Mouse (Mus musculus) intestine, postnatal 0 days (tissue): ENCODE measurements around the gene Fahd2a. TPM values are rescaled to one million over a fixed set of nuclear protein-coding genes. Genes with fewer than 3 reads are reported as not detected.

Source experiments
- ATAC-seq: fragments of 200-750 bp; cut with Nextera tagmentation; 2 replicates; pipeline ENCODE4 v1.8.0; 2017; ENCODE audit warnings: mild to moderate bottlenecking, moderate TSS enrichment, moderate library complexity
- H3K27ac ChIP-seq: fragments of 300-500 bp; sonication (generic); 2 replicates; pipeline ENCODE4 v1.5.1; 2014; ENCODE audit warnings: mild to moderate bottlenecking, low read depth, low read length, moderate library complexity
- H3K27me3 ChIP-seq: fragments of 300-500 bp; sonication (generic); replicated peaks from 2 replicates; pipeline ENCODE4 v1.6.1; 2014; ENCODE audit warnings: low read length, mixed read lengths; ENCODE audit not compliant: control insufficient read depth, insufficient read depth
- H3K36me3 ChIP-seq: fragments of 300-500 bp; sonication (generic); 2 replicates; pipeline ENCODE4 v1.6.1; 2014; ENCODE audit warnings: mild to moderate bottlenecking, moderate library complexity; ENCODE audit not compliant: control insufficient read depth, insufficient read depth
- H3K4me1 ChIP-seq: fragments of 300-500 bp; sonication (generic); replicated peaks from 2 replicates; pipeline ENCODE4 v1.6.1; 2014; ENCODE audit warnings: antibody characterized with exemption, low read length, mixed read lengths; ENCODE audit not compliant: control insufficient read depth, insufficient read depth
- H3K4me2 ChIP-seq: fragments of 300-500 bp; sonication (generic); replicated peaks from 2 replicates; pipeline ENCODE4 v1.6.1; 2014; ENCODE audit warnings: low read depth, mild to moderate bottlenecking, moderate library complexity
- H3K4me3 ChIP-seq: fragments of 300-500 bp; sonication (generic); 2 replicates; pipeline ENCODE4 v1.5.1; 2014; ENCODE audit warnings: low read depth, low read length
- H3K9ac ChIP-seq: fragments of 300-500 bp; sonication (generic); 2 replicates; pipeline ENCODE4 v1.6.1; 2014; ENCODE audit warnings: mild to moderate bottlenecking, low read depth, low read length
- H3K9me3 ChIP-seq: fragments of 300-500 bp; sonication (generic); 2 replicates; pipeline ENCODE4 v1.6.1; 2016; ENCODE audit warnings: mixed run types; ENCODE audit not compliant: control insufficient read depth
- CTCF ChIP-seq: sonication (generic); IDR thresholded peaks from 2 replicates; pipeline ENCODE4 v1.5.1; 2016; ENCODE audit warnings: low read depth, mild to moderate bottlenecking, control low read depth, antibody characterized with exemption, moderate library complexity
- WGBS: fragments of 180-500 bp; shearing (Covaris S2); extraction: QIAGEN DNeasy Blood & Tissue Kit; methylation state at CpG from one replicate; pipeline ENCODE4 v1.1.7; 2014; 5-methylcytosine and 5-hydroxymethylcytosine counted together
- polyA plus RNA-seq: library from polyadenylated mRNA; unstranded; fragments of >200 nt; fragmentation: Nextera tagmentation; extraction: Ambion mirVana; gene quantifications from 2 replicates; pipeline ENCODE4 v1.2.1, GENCODE M21; 2015

Fahd2a gene
- polyA plus RNA-seq, 1 experiment from 2014 or later = 23.5 TPM

DNA sequence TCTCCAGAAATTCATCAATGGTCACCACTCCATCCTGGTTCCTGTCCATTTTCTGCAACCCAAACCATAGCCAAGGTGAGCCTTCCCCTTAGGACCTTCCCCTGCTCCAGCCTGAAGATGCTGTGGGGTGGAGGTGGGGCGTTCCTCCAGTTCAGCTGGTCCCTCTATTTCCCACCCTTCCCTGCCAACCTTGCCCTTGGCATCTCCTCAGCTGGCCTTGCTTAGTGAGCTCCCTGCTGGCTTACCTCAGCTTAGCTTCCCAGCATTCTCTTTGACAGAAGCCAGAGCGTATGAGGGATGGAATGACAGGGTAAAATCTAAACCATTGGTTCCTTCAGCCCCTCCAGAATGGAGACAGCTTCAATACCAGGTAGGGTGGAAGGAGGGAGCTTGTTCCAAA, 15.0 kb upstream of the Fahd2a start:
- H3K27ac ChIP-seq = no peak overlapping the region
- WGBS = 84% methylated on average over 2 of the region's 2 CpGs
- H3K4me3 ChIP-seq = no peak overlapping the region
- H3K4me2 ChIP-seq = no peak overlapping the region
- no peaks in the 10 kb centered on the region for H3K9me3 ChIP-seq
- no peaks in the 10 kb centered on the region for H3K27me3 ChIP-seq
- no peaks in the 10 kb centered on the region for H3K36me3 ChIP-seq
- ATAC-seq = no peak
- H3K4me1 ChIP-seq = no peaks in the 10 kb centered on the region
- no peak overlapping the region for H3K9ac ChIP-seq
- no peak for TF ChIP-seq CTCF

DNA sequence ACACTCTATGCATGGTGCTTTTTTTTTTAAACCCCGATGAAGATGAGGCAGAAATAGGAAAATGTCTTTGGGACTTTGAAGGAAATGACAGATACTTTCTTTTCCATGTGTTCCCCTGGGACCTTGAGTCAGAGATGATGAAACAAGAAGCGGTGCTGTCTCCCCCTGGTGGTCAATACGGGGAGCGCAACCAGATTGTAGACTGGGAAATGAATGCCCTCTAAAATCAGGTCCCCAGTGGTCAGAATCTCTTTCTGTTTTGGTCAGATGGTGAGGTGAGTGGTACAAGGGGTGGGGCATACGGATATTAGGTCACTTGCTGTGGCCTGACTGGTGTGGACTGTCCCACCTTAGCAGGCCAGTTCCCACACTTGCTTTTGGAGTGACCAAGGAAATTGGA, 9.4 kb upstream of the Fahd2a start:
- H3K9ac ChIP-seq = no peak overlapping the region
- no peaks in the 10 kb centered on the region for H3K4me1 ChIP-seq
- WGBS = 2% methylated on average over 5 of the region's 5 CpGs
- H3K9me3 ChIP-seq = no peaks in the 10 kb centered on the region
- ATAC-seq = no peak
- H3K4me3 ChIP-seq = no peak overlapping the region
- H3K36me3 ChIP-seq = no peaks in the 10 kb centered on the region
- peaks cover 6% of the 10 kb centered on the region for H3K27me3 ChIP-seq
- TF ChIP-seq CTCF = peak; percentile 93
- no peak overlapping the region for H3K27ac ChIP-seq
- no peak overlapping the region for H3K4me2 ChIP-seq

DNA sequence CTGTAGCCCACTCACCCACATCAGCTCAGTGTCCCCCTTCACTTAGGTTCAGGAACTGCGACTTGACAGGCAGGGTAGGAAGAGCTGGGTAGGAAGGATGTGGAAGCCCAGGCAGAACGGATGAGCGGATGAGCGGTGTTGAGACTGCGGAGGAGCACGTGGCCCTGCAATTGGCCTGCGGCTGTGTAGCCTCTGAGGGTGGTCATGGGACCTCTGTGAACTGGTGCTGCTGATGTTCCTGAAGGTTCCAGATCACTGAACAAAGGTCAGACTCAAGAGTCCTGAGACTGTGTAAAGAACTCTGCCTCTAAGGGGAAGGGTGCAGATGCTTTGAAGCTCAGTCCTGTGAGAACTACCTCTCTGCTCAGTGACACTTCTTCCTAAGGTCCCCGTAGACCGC, 8.8 kb upstream of the Fahd2a start:
- Histone ChIP-seq H3K4me2 (no peak overlapping the region), H3K4me3 (no peak overlapping the region), H3K27ac (no peak overlapping the region), H3K4me1 (no peaks in the 10 kb centered on the region), H3K9me3 (no peaks in the 10 kb centered on the region), H3K36me3 (no peaks in the 10 kb centered on the region), H3K27me3 (peaks cover 6% of the 10 kb centered on the region), H3K9ac (no peak overlapping the region)
- TF ChIP-seq CTCF = no peak
- no peak for ATAC-seq
- WGBS = 80% methylated on average over 9 of the region's 9 CpGs

DNA sequence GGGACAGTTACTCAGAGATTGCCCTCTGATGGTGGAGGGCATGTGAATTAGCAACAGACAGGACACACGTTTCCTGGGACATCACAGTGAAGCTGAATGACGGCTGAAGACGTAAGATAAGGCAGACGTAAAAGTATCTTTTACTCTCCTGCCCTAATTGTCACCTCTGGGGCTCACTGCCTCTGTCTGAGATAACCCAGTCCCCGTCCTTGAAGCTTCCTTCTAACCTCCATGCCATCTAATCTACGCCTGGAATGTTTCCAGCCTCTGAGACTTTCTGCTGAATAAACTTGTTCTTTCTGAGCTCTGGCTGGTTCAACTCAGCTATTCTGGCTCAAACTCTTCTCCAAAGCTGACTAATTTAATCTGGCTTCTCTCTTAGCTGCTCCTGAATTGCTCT, 7.4 kb upstream of the Fahd2a start:
- peaks cover 6% of the 10 kb centered on the region for H3K27me3 ChIP-seq
- WGBS = 11% methylated on average over 6 of the region's 6 CpGs
- no peak overlapping the region for H3K27ac ChIP-seq
- ATAC-seq = no peak
- no peak overlapping the region for H3K4me2 ChIP-seq
- H3K4me1 ChIP-seq = no peaks in the 10 kb centered on the region
- no peak overlapping the region for H3K9ac ChIP-seq
- H3K4me3 ChIP-seq = no peak overlapping the region
- H3K9me3 ChIP-seq = no peaks in the 10 kb centered on the region
- no peak for TF ChIP-seq CTCF
- H3K36me3 ChIP-seq = no peaks in the 10 kb centered on the region

DNA sequence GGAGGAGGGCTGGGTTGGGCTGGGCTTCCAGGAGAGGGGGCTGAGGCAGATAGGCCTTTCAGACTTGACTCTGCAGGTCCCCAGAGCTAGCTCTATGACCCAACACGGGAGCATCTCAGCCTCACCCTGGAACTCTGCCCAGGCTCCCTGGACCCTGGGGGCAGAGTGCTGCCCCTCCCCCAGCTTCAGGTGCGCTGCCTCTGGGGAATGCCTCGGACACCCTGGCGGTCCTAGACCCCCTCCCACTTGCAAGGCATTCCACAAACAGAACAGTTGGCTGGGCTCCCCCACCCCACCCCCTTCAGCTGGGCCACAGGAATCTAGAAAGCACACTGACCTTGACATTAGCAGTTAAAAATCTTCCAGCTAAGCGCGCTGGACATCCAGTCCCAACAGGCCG, 5.3 kb upstream of the Fahd2a start:
- no peaks in the 10 kb centered on the region for H3K9me3 ChIP-seq
- no peak overlapping the region for H3K9ac ChIP-seq
- TF ChIP-seq CTCF = no peak
- H3K27me3 ChIP-seq = peaks cover 6% of the 10 kb centered on the region
- no peak overlapping the region for H3K4me2 ChIP-seq
- no peaks in the 10 kb centered on the region for H3K36me3 ChIP-seq
- H3K4me3 ChIP-seq = no peak overlapping the region
- 0 out of 2 replicates have a peak, but pooled peaks cover 3% of the 10 kb centered on the region for H3K4me1 ChIP-seq
- no peak for ATAC-seq
- no peak overlapping the region for H3K27ac ChIP-seq
- 35% methylated on average over 7 of the region's 7 CpGs for WGBS

DNA sequence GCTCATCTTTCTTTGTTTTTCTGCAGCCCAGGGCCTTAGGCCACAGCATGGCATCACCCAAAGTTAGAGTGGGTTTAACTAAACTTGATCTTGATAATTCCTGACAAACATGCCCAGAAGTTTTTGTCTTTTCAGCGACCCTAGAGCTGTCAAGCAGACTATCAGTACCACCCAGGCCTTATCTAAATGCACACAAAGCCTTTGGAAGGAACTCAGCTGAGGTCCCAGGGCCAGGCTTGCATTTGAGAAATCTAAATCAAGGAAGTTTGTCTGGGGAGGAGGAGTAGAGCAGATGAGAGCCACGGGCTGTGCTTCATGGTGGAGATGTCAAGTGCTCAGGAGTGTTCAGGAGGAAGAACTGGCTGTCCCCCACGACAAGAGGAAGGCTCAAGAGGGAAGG, 2.5 kb upstream of the Fahd2a start:
- no peak overlapping the region for H3K4me3 ChIP-seq
- WGBS = 39% methylated on average over 3 of the region's 3 CpGs
- no peak overlapping the region for H3K9ac ChIP-seq
- H3K36me3 ChIP-seq = no peaks in the 10 kb centered on the region
- H3K9me3 ChIP-seq = no peaks in the 10 kb centered on the region
- H3K27me3 ChIP-seq = no peaks in the 10 kb centered on the region
- no peak for TF ChIP-seq CTCF
- ATAC-seq = no peak
- H3K4me2 ChIP-seq = no peak overlapping the region
- H3K4me1 ChIP-seq = 0 out of 2 replicates have a peak, but pooled peaks cover 8% of the 10 kb centered on the region
- no peak overlapping the region for H3K27ac ChIP-seq

DNA sequence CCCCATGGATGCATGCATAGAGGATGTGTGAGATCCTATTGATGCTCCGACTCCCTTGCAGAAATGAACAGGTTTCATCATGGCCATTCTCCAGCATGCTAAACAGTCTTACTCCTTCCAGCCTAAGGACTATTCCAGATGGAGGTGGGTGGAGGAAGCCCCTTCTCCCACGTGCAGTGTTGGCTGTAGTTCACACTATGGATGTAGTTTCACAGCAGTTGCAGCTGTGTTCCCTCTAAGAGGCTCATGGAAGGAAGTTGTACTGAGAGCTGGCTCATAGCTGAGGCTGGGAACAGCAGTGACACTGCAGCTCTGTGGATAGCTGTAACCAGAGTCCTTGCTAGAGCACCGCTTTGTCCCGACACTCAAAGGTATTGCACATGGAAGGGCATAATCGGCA, 6.7 kb downstream of the Fahd2a start:
- no peak overlapping the region for H3K9ac ChIP-seq
- H3K4me2 ChIP-seq = no peak overlapping the region
- no peak overlapping the region for H3K4me3 ChIP-seq
- no peak for ATAC-seq
- WGBS = 88% methylated on average over 5 of the region's 5 CpGs
- no peaks in the 10 kb centered on the region for H3K27me3 ChIP-seq
- peaks cover 30% of the 10 kb centered on the region; the same call in 1 of the 2 replicates for H3K36me3 ChIP-seq
- no peaks in the 10 kb centered on the region for H3K4me1 ChIP-seq
- TF ChIP-seq CTCF = no peak
- H3K9me3 ChIP-seq = no peaks in the 10 kb centered on the region
- H3K27ac ChIP-seq = no peak overlapping the region
